Mouse (Mus musculus): ENCODE measurements at regions not wholly inside any gene's neighbourhood (a gene's known extent, or its start where the extent isn't known, plus 50 kb on each side); places are given as distances from the start of the nearest gene placed in this dataset.

DNA sequence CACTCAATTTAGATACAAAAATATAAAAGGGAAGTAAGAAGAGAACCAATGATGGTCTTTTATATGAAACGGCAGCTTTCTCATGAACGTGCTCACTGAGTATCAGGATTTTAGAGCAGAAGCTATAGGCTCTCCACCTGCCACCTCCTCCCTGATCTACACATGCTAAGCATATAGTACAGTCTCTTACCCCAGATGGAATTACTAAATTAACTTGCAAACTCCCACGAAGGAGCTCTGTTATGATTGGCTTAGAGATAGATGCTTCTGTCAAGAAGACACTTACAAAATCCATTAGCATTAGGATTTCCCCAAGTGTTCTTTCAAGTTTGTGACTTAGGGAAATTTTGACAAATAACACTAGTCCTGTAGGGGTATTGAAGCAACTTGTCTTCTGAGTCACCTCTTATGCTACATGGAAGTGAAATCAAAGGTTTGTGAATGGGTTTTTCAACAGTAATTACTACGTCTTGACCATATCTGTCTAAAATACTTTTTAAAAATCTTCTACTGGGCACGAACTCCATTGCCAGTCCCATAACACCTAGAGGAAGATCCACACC is 60.6 kb downstream of the Crygs start:
- DNase-seq (ENCODE audit: low spot score in 2 of 2), result no peak

DNA sequence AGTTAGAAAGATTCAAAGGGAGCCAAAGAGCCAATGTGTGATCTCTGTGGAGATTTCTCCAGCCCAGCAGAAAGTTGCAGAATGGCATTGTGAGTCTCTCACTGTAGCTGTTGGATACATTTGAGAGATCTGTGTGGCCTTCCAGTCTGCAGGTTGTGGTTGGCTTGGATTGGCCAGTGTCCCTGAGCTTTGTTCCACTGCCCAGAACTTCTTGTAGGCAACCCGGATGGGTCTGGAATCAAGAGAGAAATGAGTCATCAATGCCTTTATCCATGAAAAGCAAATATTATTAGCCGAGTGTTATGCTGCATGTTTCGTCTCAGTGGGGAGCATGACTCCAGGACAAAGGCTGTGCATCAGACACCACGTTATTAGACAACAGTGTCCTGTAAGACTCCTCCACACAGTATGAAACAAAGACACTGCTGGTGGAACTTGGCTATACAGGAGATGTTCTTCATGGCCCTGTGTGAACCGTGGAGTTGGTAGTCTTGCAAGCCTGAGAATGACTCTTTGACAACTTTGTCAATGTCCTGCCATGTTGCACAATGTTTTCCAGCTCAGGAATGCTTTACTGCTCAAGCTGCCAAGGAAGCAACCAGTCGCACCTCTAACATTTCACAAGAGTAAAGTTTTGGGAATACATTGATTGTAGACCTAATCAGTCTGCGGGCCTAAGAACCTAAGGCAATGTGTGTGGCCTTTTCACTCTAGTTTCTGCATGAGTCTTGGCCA is 67.1 kb downstream of the Crygs start:
- no peak for DNase-seq (ENCODE audit: low spot score in 2 of 2)

GRCm38 (mm10) chr16:22743461-22743860 is 67.9 kb downstream of the Crygs start:
- no peak for DNase-seq (ENCODE audit: low spot score in 2 of 2)

GRCm38 (mm10) chr16:22741496-22741895 is 69.9 kb downstream of the Crygs start:
- no peak for DNase-seq (ENCODE audit: low spot score in 2 of 2)

GRCm38 (mm10) chr16:22734529-22735022 is 76.8 kb downstream of the Crygs start:
- no peak for DNase-seq (ENCODE audit: low spot score in 2 of 2)

- DNase-seq (ENCODE audit: low spot score in 2 of 2), result no peak
Observed at GRCm38 (mm10) chr16:22733772-22734528, 76.9 kb upstream of the Dgkg start.

- no peak for DNase-seq (ENCODE audit: low spot score in 2 of 2)
Observed at GRCm38 (mm10) chr16:22729096-22729495, 72.1 kb upstream of the Dgkg start.

- no peak for DNase-seq (ENCODE audit: low spot score in 2 of 2)
Observed at GRCm38 (mm10) chr16:22725261-22725660, 68.2 kb upstream of the Dgkg start.

DNA sequence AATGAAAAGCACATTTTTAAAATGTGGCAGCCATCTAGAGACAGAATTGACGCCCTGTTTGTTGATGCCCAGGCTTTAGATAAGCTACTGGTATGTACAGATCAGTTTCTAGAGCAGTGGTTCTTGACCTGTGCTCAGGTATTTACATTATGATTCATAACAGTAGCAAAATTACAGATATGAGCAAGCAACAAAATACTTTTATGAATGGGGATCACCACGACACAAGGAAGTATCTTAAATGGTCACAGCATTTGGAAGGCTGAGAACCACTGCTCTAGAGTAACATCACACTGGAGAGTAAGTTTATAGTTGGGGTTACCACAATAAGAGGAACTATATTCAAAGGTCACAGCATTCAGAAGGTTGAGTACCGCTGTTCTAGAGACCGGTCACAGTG is 66.3 kb upstream of the Dgkg start:
- DNase-seq (ENCODE audit: low spot score in 2 of 2), result no peak

DNA sequence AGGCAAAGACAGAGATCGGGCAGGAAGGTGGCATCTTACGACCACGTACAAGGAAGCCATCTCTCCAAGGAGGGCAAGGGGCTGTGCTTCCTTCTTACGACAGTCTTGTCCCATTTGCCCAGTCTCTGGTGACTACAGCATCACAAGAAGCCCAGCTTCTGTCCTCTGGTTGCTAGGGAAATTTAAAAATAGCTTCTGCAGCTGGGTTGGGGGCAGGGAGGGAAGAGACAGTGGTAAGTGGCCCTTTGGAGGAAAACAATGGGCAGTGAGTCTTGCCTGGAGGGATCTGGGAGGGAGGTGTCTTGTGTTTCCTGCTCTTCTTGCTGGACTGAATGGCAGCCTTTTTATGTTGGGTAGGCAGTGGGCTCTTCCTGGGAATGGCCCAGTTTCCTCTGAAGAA is 62.8 kb upstream of the Dgkg start:
- DNase-seq (ENCODE audit: low spot score in 2 of 2), result peak; percentile 42

DNA sequence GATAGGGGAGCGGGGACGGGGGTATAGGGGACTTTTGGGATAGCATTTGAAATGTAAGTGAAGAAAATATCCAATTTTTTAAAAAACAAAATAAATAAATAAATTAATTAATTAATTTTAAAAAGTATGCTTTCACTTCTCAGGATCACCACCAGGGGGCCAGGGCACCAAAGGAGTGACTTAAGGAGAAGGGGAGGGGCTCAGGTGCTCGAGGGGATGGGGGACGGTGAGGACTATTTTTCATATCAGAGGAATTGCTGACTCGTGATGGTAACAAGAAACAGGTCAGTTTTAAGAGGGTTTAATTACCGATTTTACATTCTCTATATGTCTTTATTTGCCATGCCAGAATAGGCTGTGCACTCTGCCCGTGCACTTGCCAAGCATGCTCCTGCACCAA is 62.3 kb upstream of the Dgkg start:
- no peak for DNase-seq (ENCODE audit: low spot score in 2 of 2)

GRCm38 (mm10) chr16:22717462-22717861 is 60.4 kb upstream of the Dgkg start:
- no peak for DNase-seq (ENCODE audit: low spot score in 2 of 2)

- DNase-seq (ENCODE audit: low spot score in 2 of 2), result no peak
Observed at GRCm38 (mm10) chr16:22716306-22716830, 59.3 kb upstream of the Dgkg start.

DNA sequence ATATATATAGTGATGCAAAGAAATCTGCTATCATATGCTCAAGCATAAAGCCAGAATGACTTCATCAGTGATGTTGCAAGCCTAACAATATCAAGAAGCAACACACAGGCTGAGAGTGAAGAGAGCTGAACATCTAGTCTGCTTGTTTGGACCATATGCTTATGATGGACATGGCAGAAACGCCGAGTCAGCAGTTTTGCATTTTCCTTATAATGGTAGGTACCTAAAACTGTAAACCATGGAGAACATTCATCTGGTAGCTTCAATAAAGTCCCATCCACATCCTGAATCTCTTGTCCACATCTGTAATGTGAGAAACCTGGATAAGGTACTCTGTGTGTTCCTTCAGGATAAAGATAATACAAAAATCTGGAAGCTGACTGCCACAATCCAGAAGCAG is 57.3 kb upstream of the Dgkg start:
- no peak for DNase-seq (ENCODE audit: low spot score in 2 of 2)

- no peak for DNase-seq (ENCODE audit: low spot score in 2 of 2)
Observed at GRCm38 (mm10) chr16:22708768-22709167, 51.7 kb upstream of the Dgkg start.
